Mouse (Mus musculus) cerebral cortex, adult 2 months (tissue): ENCODE results near the gene Defb20.

Source experiments
- WGBS: fragments of 180-500 bp; shearing (Covaris S2); methylation state at CpG from one replicate; pipeline ENCODE4 v1.1.7; 2018; 5-methylcytosine and 5-hydroxymethylcytosine counted together

Gene Defb20

DNA sequence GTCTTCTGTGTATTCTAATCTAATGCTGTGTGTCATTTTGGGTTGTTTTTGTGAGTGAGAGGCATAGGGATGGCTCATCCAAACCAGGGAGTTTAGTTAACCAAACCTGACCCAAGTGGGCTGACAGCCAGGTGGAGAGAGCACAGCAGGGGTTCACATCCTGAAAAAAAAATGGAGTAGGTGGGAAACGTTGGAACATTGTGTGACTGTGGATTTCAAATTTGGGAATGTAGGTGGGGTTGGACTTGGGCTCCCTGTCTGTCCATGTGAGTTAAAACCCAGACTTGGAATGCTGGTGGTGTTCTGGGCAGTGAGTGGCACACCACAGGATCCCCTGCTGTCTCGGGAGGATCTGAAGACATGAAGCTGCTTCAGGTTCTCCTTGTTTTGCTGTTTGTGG, at the start of gene Defb20:
TSS of gene Defb20 (plus strand) at position 301 of the 400 bp plus-strand sequence.
- WGBS: 48% methylated on average over 2 of the region's 2 CpGs

DNA sequence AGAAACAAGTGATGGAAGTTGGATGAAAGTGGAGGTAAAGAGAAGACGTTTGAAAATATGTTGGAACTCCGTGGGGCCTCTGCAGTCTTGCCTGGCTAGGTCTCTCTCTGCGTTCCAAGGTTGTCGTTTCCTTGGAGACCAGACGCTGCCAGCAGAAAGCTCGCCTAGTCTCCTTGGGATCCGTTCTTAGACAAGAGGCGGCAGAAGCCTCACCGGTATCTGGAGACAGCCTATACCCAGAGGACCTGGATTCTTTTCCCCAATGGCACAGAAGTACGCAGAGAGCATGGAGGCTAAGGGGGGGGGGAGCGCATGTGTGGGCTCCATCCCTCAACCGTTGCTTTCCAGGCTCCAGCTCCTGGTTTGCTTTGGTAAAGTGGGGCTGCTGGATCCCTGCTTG, 49.4 kb upstream of the Defb20 start:
- WGBS: 5% methylated on average over 12 of the region's 12 CpGs

DNA sequence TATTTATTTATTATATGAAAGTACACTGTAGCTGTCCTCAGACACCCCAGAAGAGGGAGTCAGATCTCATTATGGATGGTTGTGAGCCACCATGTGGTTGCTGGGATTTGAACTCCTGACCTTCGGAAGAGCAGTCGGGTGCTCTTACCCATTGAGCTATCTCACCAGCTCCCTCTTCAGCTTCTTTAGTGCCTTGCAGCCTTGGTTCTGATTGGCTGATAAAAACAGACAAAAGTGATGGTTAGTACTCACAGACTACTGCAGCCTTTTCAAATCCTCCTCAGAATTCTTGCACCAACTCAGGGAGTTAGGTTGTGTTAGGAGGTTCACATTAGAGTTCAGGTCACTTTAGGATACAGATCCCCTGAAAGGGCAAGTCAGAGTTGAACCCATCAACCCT, 48.4 kb upstream of the Defb20 start:
- WGBS: 81% methylated on average over 2 of the region's 2 CpGs

DNA sequence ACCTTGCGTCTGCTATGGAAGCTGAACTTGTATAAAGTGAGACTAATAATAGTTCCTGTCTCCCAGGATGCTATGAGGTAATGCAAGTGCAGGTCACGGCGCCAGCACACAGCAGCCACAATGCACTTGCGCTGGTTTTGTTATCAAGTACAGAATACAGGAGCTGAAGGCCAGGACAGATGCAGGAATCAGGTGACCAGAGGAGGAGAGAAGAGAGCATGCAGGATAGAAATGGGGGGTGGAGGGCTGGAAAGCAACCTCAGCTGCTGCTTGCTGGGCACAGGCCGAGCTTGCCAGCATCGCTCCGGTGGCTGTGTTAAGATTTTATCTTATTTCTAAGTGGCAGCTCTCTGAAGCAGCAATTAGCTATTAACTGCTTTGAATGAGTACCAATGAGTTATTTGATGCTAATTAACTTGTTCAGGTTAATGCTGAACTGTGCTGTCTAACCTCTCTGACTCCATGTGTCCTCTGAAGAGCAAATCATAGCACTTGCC, 40.4 kb upstream of the Defb20 start:
- WGBS: 82% methylated on average over 7 of the region's 7 CpGs

DNA sequence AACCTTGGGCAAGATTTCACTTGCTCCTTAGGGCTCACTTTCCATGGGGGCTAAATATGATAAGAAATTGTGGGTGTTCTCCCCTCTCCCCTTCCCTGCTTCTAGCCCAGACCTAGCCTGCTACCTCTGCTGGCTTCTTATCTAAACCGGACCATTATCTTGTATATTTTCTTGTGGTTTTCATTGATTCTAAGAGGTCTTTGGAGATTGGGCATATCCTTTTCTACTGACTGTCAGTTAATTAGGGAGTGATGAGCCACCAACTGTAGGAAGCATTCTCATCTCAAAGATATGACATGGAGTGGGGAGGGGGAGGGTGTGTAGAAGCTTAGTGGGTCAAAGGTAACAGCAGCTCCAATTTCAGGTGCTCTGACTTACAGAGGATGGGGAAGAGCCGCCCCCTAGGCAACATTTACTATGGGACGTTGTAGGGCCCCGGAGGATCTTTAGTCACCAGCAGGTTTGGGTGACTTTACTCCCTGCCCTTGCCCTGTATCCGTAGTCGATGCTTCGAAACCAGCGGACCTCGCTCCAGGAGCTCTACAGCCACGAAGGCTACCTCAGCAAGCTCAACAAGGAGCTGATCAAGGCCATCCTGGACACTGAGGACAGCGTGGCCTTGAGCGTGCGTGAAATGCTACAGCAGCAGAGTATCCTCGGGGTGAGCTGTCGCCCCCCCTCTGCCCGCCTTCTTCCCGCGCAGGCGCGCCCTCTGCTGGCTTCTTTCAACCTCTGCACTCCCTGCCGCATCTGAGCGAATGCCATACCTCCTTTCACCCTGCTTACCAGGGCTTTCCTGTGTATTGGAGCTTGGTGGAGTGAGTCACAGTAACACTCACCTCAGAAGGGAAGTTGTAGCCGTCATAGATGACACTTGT, 39.6 kb upstream of the Defb20 start:
- 6% methylated on average over 23 of the region's 23 CpGs for WGBS

DNA sequence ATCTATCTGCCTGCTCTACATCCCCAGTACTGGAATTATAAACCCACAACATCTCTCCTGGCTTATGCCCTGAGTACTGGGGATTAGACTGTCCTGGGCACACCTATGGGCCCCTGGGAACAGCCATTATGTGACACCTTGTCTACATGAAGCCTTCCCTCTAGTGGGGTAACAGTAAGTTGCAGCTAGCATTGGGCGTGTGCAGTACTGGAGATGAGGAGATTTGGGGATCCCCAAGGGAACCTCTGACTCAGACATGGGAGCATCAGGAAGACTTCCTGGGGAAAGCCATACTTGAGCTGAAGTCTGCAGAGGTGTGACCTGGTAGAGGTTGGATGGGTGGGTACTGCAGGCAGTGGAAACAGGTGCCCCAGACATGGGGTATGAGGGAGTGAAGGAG, 37.9 kb upstream of the Defb20 start:
- WGBS: 72% methylated on average over 1 of the region's 1 CpGs

DNA sequence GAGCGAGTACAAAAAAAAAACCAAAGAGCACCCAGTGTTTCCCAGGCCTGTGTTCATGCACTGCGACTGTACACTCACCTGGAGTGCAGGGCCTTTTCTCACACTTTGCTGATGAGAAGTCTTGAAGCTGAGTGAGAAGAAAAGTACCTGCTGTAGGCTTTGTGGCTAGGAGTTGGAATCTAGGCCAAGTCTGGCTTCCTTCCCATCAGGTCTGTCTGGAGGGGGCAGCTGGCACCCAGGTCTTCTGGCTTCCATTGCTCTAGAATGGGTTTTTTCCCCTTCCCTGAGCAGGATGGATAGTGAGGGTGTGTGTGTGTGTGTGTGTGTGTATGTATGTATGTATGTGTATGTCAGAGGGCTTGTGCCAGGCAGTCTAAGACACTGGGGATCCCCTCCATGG, 37.0 kb upstream of the Defb20 start:
- WGBS: 98% methylated on average over 2 of the region's 2 CpGs

DNA sequence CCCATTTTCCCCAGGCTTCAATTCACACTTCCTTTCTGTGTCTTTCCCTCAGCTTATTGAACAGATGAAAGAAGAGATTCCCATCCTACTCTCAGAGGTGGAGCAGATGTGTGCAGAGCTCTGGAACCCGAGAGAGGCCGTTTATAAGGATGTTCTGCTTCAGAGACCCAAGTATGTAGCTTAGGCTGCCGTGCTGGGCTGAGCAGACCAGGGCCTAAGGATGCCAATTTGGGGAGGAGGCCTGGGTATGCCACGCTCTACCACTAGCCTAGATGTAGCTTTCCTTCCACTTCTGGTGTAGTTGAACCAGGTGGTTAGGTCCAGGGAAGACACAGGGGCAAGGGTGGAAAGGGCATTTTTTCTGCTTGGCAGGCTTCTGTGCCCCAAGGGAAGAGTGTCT, 34.5 kb upstream of the Defb20 start:
- 92% methylated on average over 4 of the region's 4 CpGs for WGBS

DNA sequence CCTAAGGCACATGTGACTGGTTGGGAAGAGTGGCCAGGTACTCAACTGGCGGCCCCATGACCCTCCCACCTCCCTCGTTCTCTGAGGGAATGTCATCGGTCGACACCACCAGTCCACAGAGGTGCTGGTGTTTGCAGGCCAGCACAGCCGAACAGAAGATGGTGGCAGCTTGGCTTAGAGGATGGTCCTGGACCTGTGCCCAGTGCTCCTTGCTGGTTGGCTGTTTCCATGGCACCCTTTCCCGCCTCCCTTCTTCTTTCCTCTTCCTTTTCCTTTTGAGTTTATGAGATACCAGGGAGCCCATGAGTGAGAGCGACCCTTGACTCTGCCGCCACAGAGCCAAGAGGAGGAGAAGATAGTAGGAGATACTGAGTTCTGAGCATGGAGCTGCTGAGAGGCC, 33.6 kb upstream of the Defb20 start:
- whole genome bisulfite sequencing: 60% methylated on average over 8 of the region's 8 CpGs

DNA sequence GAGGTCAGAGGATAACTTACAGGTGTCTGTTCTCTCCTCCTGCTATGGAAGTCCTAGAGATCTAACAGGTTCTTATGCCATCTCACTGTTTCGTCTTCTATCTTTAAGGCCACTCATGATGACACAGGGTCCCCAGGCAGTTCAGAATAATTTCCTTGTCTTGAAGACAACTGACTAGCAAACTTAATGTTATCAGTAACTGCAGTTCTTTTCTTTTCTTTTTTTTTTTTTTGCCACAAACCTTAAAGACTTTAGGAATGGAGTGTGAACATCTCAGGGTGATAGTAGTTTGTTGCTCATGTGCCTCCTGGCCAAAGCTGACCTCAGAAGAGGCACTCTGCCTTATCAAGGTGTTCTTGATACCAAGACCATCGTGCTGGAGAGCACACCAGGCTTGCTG, 30.2 kb upstream of the Defb20 start:
- 75% methylated on average over 2 of the region's 2 CpGs for WGBS

DNA sequence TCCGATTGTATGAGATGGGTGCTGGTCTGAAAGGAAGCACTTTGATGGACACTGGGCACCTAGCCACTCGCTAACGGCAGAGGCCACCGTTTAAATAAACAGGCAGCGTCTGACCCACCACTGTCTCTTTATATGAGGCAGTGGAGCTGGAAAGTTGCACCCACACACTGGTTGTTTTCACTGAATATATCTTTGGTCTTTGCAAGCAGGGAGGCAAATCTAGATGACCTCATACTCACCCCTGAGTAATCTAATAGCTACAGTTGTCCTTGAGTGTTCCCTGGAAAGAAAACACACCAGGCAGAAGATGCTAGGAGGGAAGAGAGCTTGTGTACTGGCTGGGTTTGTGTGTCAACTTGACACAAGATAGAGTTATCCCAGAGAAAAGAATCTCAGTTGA, 29.4 kb upstream of the Defb20 start:
- 42% methylated on average over 5 of the region's 5 CpGs for WGBS

DNA sequence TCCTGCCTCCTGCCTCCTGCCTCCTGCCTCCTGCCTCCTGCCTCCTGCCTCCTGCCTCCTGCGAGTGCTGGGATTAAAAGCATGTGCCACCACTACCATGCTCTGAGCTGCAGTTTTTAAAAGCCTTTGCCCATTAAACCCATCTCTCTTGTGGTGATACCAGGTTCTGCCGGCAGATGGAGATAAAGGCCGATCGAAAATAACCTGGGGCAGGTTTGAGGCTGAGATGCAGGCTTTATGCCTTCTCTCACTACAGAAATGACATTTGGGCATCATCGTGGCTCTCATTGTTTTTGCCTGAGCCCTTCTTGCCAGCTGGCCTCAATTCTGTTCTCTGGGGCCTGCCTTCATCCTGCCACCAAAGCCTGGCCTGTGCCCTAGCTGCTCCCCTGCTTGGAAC, 26.6 kb upstream of the Defb20 start:
- 4% methylated on average over 5 of the region's 5 CpGs for WGBS

DNA sequence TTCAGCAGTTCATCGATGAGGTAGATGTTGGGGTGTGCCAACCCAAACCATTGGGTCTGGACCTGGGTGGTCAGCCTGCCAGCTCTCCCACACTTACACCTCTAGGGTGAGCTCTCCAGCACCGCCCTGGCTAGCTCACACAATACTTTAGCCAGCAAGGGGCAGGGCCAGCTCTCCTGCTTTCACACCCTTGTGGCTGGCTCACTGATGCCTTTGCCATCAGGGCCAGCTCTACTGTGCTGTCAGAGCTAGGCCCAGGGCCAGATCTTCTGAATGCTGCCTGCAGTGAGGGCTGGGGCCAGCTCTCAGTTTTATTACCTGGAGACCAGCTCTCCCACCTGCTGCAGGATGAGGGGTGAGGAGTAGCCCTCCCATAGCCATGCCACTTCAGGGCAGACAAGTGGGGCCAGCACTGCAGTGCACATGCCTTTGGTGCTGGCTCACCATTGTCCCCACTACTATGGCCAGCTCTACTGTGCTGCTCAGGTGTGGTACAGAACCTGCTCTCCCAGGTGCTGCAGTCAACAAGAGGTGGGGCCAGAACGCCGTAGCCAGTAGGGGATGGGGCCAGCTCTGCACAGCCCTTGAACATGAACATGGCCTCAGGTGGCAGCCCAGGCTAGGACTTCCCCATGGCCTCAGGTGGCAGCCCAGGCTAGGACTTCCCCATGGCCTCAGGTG, 24.6 kb upstream of the Defb20 start:
- WGBS: 79% methylated on average over 4 of the region's 4 CpGs

DNA sequence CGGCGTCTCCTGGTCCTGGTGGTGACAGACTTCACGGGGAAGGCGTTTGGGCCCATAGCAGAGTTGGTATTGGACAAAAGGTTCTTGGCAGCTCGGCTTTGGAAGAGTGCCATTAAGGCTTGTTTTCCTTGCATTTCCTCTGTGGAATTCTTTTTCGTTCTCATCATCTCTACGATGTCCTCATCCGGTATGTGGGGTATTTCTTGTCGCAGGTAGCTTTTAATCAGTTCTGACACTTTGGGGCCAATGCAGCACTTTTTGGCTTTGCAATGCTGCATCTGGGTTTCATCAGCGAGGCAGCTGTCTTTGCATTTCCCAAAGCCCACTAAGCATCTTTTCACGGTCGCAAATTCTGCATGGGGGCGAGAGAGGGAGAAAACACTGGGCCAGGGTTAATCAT, 17.6 kb upstream of the Defb20 start:
- 69% methylated on average over 13 of the region's 13 CpGs for WGBS

DNA sequence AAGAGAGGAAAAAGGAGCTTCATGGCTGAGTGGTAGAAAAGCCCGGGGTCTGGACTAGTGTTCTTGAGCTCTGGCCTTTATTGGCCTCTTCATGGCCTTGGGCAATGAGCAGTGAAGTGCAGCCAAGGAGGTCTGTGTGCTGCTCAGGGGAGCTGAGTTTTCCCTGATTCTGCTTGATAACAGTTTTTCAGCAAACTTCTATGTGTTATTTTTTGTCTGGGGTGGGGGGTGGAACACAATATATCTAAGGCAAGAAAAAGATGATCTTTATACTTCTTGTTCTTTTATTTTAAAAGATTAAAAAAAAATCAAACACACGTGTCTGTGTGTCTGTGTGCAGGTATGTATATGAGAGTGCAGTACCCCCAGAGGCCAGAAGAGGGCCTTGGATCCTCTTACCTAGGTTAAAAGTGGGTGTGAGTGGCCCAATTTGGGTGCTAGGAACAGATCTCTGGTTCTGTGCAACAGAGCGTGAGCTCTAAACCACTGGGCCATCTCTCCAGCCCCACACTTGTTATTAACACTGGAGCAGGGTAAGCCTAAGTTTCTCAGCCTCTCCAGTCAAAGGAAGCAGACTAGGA, 12.2 kb upstream of the Defb20 start, which contains the start of gene Defb23:
TSS of gene Defb23 (minus strand) at position 51 of the 581 bp plus-strand sequence.
- WGBS: 93% methylated on average over 3 of the region's 3 CpGs

DNA sequence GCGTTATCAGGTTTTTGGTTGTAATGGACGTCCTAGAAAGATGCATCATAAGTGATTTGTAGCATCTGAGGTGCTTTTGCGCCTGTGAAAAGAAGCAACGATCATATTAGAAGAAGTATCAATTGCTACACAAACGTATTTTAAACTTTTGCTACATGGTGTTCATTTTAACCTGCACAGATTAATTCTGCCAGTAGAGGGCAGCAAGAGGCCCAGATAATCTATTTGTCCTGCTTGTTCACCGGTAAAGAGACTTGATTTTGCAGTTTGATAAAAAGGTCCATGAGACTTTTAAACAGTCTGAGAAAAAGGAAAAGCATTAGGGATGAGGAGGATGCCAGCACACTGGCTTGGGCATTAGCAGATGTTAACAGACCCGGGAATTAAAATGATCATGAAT, 5.9 kb upstream of the Defb20 start:
- 27% methylated on average over 7 of the region's 7 CpGs for WGBS

DNA sequence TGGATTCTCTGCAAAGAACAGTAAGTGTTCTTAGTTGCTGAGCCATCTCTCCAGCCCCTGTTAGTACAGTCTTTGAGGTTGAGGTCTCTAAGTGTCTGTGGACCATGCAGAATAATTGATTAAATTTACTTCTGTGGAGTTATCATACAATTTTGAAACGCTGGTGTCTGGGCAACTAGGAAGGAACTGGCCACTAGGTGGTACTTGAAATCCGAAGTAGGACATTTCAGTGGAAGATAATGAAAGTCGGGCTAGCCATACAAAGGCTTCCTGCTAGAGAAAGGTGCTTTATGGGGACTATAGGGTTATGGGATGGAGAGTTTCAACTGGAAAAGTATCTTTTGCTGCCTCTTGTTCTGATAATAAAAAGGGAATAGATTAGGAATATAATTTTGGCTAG, 4.4 kb upstream of the Defb20 start:
- WGBS: 29% methylated on average over 3 of the region's 3 CpGs

DNA sequence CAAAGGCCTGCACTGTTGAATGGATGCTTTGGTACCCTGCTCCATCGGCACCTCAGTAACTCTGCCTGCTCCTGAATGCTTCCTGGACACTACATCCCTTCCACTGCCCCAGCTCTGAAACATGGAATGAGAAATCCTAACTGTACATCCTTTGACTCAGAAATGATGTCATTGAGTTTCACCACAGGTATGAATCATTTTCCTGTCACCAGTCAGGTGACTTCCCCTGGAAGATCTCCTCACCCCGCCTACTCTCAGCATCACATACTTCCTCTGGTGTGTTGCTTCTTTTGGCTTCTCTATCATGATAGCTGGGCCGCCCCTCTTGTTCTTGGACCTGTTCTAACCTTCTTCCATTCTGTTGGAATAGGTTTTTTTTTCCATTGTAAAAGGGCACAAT, 4.0 kb downstream of the Defb20 start:
- WGBS: 82% methylated on average over 3 of the region's 3 CpGs

DNA sequence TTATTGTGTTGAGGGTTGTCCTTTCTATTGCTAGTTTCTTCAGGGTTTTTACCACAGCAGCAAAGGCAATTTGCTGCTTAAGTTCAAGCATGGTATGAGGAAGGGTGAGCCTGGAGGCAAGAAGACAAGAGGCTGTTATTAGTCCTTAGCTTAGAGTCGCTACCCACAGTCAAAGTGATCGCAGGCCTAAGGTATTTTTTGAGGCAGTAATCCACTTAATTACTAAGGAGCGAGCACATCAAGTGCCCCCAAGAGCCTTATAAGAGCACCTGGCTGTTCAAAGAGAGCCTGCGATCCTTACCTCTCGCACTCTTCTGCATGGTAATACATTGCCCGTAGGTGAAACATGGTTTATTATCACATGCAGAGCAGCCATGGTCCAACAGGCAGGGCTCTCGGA, 4.9 kb downstream of the Defb20 start:
- 94% methylated on average over 7 of the region's 7 CpGs for WGBS

DNA sequence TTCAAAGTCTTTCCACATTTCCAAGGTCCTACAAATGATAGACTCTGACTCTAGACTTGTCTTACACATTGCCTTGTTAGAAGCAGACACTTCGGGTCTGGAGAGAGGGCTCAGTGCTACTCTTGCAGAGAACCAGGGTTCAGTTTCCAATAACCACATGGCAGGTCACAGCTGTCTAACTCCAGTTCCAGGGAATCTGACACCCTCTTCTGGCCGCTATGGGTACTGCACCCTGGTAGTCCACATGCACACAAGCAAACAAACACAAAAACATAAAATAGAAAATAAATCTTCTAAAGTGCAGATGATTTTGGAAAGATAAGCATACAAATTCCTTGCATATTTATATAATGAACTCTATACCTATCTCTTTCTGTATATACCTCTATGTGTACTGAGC, 10.2 kb downstream of the Defb20 start:
- WGBS: 75% methylated on average over 2 of the region's 2 CpGs

DNA sequence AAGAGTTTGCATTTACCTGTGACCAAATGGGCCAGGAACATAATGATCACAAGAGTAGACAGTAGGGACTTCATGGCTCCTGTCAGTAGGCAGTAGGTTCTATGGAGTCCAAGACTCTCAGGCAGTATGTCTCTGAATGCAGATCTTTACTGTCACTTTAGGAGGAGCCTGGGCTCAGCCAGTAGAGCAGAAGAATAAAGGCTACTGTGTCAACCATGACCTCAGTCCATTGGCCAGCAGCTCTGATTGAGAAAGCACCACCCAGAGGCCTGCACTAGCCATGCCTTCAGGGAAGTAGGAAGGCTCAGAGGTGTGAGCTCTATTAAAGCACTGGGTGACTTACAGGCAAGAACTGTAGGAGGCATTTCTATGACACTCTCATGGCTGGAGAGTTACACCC, 13.2 kb downstream of the Defb20 start, which contains the start of gene Defb22:
TSS of gene Defb22 (minus strand) at position 101 of the 400 bp plus-strand sequence.

DNA sequence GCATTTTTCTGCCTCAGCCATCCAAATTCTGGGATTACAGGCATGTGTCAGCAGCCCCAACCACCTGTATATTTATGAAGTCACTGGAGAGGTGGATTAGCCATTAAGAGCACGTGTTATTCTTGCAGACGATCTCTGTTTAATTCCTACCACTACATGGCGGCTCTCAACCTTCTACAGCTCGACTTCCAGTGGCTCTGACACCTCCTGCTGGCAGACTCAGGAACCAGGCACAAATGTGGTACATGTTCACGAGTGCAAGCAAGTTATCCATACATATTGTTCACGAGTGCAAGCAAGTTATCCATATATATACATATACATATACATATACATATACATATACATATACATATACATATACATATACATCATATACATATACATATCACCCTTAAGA, 16.3 kb downstream of the Defb20 start:
- WGBS: 82% methylated on average over 6 of the region's 6 CpGs

DNA sequence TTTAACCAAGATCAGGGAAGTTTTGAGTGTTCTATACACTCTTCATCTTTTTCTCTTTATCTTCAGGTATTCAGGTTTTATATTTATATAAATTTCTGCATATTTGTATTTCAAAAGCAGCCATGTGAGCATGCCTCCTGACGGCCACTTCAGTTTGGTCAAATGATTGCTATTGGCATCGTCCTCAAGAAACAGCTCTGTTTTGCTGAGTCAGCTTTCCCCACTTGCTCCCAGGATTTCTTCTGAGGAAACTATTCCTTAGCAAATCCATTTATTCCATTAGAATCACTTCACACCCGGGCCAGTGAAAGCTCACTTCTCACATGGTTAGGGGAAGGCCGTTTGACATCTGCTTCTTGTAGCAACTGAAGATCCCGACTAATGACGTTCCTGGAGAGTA, 21.2 kb downstream of the Defb20 start:
- 90% methylated on average over 6 of the region's 6 CpGs for WGBS
